Mouse (Mus musculus): Measurements from ENCODE around the gene Cwc25.

- TF ChIP-seq CTCF (IDR thresholded peaks at IDR 0.05; ENCODE audit: control insufficient read depth, insufficient read depth, insufficient replicate concordance, low read depth, low read length) (no peak), POLR2A (IDR thresholded peaks at IDR 0.05; ENCODE audit: control insufficient read depth, low read depth, low read length) (0 out of 2 replicates have a peak, but pooled peaks have one; percentile 11)
Measured at GRCm38 (mm10) chr11:97799994-97800690, 33.8 kb upstream of the Cwc25 start.

Measured in testis, adult 2 months (tissue).